Mouse (Mus musculus): ENCODE results near the gene Tmod1.
A peak's percentile ranks its signal among the peaks of the same experiment; 100 is the strongest.

The Tmod1 gene

GRCm38 (mm10) chr4:46094916-46095825 is 56.4 kb downstream of the Tmod1 start:
- peak; percentile 93 for DNase-seq

GRCm38 (mm10) chr4:46095826-46096159 is 57.1 kb downstream of the Tmod1 start:
- DNase-seq, result no peak

GRCm38 (mm10) chr4:46096546-46096945 is 57.8 kb downstream of the Tmod1 start:
- DNase-seq, result no peak

- no peak for DNase-seq
Measured at GRCm38 (mm10) chr4:46097591-46097990, 58.9 kb downstream of the Tmod1 start.

GRCm38 (mm10) chr4:46099132-46099531 is 60.4 kb downstream of the Tmod1 start:
- DNase-seq, result peak; percentile 85

GRCm38 (mm10) chr4:46100539-46100938 is 61.8 kb downstream of the Tmod1 start:
- peak; percentile 90 for DNase-seq

GRCm38 (mm10) chr4:46101211-46101711 is 62.5 kb downstream of the Tmod1 start:
- no peak for DNase-seq

- peak; percentile 90 for DNase-seq
Measured at GRCm38 (mm10) chr4:46102078-46102769, 63.5 kb downstream of the Tmod1 start.

GRCm38 (mm10) chr4:46110084-46110483 is 71.3 kb downstream of the Tmod1 start:
- DNase-seq, result peak; percentile 90

GRCm38 (mm10) chr4:46111361-46111760 is 72.6 kb downstream of the Tmod1 start:
- peak; percentile 81 for DNase-seq

GRCm38 (mm10) chr4:46115308-46115707 is 76.6 kb downstream of the Tmod1 start:
- no peak for DNase-seq

GRCm38 (mm10) chr4:46116544-46117175 is 77.9 kb downstream of the Tmod1 start:
- peak; percentile 94 for DNase-seq

- DNase-seq, result peak; percentile 87
Measured at GRCm38 (mm10) chr4:46117536-46117935, 78.8 kb downstream of the Tmod1 start.

GRCm38 (mm10) chr4:46119514-46120094 is 80.9 kb downstream of the Tmod1 start:
- DNase-seq, result peak; percentile 87

- DNase-seq, result peak; percentile 76
Measured at GRCm38 (mm10) chr4:46120767-46121166, 82.0 kb downstream of the Tmod1 start.

GRCm38 (mm10) chr4:46123358-46123757 is 84.6 kb downstream of the Tmod1 start:
- peak; percentile 69 for DNase-seq

GRCm38 (mm10) chr4:46126541-46126940 is 87.8 kb downstream of the Tmod1 start:
- peak; percentile 92 for DNase-seq

GRCm38 (mm10) chr4:46129311-46130004 is 90.7 kb downstream of the Tmod1 start:
- DNase-seq, result peak; percentile 72

GRCm38 (mm10) chr4:46130221-46130620 is 91.5 kb downstream of the Tmod1 start:
- DNase-seq, result peak; percentile 80

- no peak for DNase-seq
Measured at GRCm38 (mm10) chr4:46131791-46132190, 93.1 kb downstream of the Tmod1 start.

- peak; percentile 85 for DNase-seq
Measured at GRCm38 (mm10) chr4:46137629-46138286, 99.0 kb downstream of the Tmod1 start.
